Mouse (Mus musculus) embryonic facial prominence, embryonic 11.5 days (tissue): Measurements from ENCODE around the gene Cacnb4. TPM values are rescaled to one million over a fixed set of nuclear protein-coding genes. Genes with fewer than 3 reads are reported as not detected.
A peak's percentile ranks its signal among the peaks of the same experiment; 100 is the strongest.

Experiments used
- ATAC-seq: fragments of 200-750 bp; cut with Nextera tagmentation; replicated peaks from 2 replicates; pipeline ENCODE4 v1.8.0; 2017; ENCODE audit warnings: low read depth; ENCODE audit not compliant: insufficient number of reproducible peaks, low FRiP score, low TSS enrichment
- DNase-seq: peaks from one replicate; pipeline ENCODE4 v3.0.0-alpha.2; 2015; ENCODE audit warnings: low spot score
- H3K27ac ChIP-seq: fragments of 300-500 bp; sonication (generic); replicated peaks from 2 replicates; pipeline ENCODE4 v1.5.1; 2014; ENCODE audit warnings: mild to moderate bottlenecking, low read depth, low read length, control low read depth
- H3K27me3 ChIP-seq: fragments of 300-500 bp; sonication (generic); 2 replicates; pipeline ENCODE4 v1.6.1; 2014; ENCODE audit warnings: mild to moderate bottlenecking, low read length, moderate library complexity, mixed read lengths; ENCODE audit not compliant: control insufficient read depth, insufficient read depth
- H3K36me3 ChIP-seq: fragments of 300-500 bp; sonication (generic); replicated peaks from 2 replicates; pipeline ENCODE4 v1.6.1; 2014; ENCODE audit warnings: low read depth, mild to moderate bottlenecking, low read length, moderate library complexity, mixed read lengths; ENCODE audit not compliant: control insufficient read depth, insufficient read depth
- H3K4me1 ChIP-seq: fragments of 300-500 bp; sonication (generic); 2 replicates; pipeline ENCODE4 v1.6.1; 2014; ENCODE audit warnings: low read length, mixed read lengths; ENCODE audit not compliant: control insufficient read depth, insufficient read depth
- H3K4me2 ChIP-seq: fragments of 300-500 bp; sonication (generic); 2 replicates; pipeline ENCODE4 v1.6.1; 2014; ENCODE audit warnings: low read depth, mild to moderate bottlenecking, control low read depth, low read length, moderate library complexity
- H3K4me3 ChIP-seq: fragments of 300-500 bp; sonication (generic); 2 replicates; pipeline ENCODE4 v1.5.1; 2014; ENCODE audit warnings: low read depth, low read length, control low read depth
- H3K9ac ChIP-seq: fragments of 300-500 bp; sonication (generic); replicated peaks from 2 replicates; pipeline ENCODE4 v1.6.1; 2014; ENCODE audit warnings: mild to moderate bottlenecking, control low read depth, low read length
- H3K9me3 ChIP-seq: fragments of 300-500 bp; sonication (generic); replicated peaks from 2 replicates; pipeline ENCODE4 v1.6.1; 2016; ENCODE audit warnings: mild to moderate bottlenecking, low read length, inconsistent platforms, mixed read lengths; ENCODE audit not compliant: control insufficient read depth
- WGBS: fragments of 180-500 bp; shearing (Covaris S2); extraction: QIAGEN DNeasy Blood & Tissue Kit; methylation state at CpG from one replicate; pipeline ENCODE4 v1.1.7; 2014; 5-methylcytosine and 5-hydroxymethylcytosine counted together
- polyA plus RNA-seq: library from polyadenylated mRNA; unstranded; fragments of >200 nt; fragmentation: Nextera tagmentation; extraction: Ambion mirVana; gene quantifications from 2 replicates; pipeline ENCODE4 v1.2.1, GENCODE M21; 2014

Gene Cacnb4
- polyA plus RNA-seq, 1 experiment from 2014 or later, result 0.95 TPM

GRCm38 (mm10) chr2:52585384-52585783, 91.2 kb downstream of the Cacnb4 start:
- 85% methylated on average over 4 of the region's 4 CpGs for WGBS
- ATAC-seq, result no peak

DNA sequence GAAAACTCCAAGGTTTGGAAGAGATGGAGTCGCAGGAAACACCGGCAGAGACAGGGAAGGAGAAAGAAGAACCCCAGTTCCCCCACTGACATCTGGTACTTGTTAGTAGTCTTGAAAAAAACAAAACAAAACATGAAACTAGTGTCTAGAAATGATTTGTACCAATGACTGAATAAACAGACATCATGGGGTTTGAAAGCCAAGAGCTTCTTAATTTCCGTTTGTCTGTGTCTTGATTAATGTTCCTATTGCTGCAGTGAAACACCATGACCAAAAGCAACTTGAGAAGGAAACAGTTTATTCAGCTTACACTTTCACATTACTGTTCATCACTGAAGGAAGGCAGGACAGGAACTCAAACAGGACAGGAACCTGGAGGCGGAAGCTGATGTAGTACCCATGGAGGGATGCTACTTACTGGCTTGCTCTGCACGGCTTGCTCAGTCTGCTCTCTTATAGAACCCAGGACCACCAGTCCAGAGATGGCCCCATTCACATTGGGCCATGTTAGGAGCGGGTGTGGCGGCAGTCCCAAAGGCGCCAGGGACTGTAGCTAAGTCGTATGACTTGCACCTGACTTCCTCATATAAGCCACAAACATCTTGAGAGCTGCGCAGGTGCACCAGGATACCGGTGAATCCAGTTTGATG, 95.4 kb downstream of the Cacnb4 start:
- Histone ChIP-seq H3K4me3 (no peak overlapping the region), H3K9me3 (no peaks in the 10 kb centered on the region), H3K4me2 (no peak overlapping the region), H3K36me3 (no peaks in the 10 kb centered on the region), H3K4me1 (no peaks in the 10 kb centered on the region), H3K27me3 (no peaks in the 10 kb centered on the region), H3K9ac (no peak overlapping the region), H3K27ac (no peak overlapping the region)
- DNase-seq (peak; percentile 40), ATAC-seq (no peak)
- 79% methylated on average over 10 of the region's 11 CpGs for WGBS

More at GRCm38 (mm10) chr2:52585384-52585783, 91.2 kb downstream of the Cacnb4 start:
- Histone ChIP-seq H3K9ac (no peak overlapping the region), H3K4me3 (no peak overlapping the region), H3K36me3 (no peaks in the 10 kb centered on the region), H3K27ac (no peak overlapping the region), H3K4me1 (no peaks in the 10 kb centered on the region), H3K4me2 (no peak overlapping the region), H3K27me3 (no peaks in the 10 kb centered on the region), H3K9me3 (no peaks in the 10 kb centered on the region)
- DNase-seq, result no peak

- no peak overlapping the region for H3K4me3 ChIP-seq
- H3K27me3 ChIP-seq, result no peaks in the 10 kb centered on the region
- no peak overlapping the region for H3K4me2 ChIP-seq
- H3K9me3 ChIP-seq, result no peaks in the 10 kb centered on the region
- no peaks in the 10 kb centered on the region for H3K36me3 ChIP-seq
- H3K27ac ChIP-seq, result no peak overlapping the region
- no peak overlapping the region for H3K9ac ChIP-seq
- ATAC-seq, result no peak
- WGBS, result 65% methylated on average over 5 of the region's 5 CpGs
- no peak for DNase-seq
- H3K4me1 ChIP-seq, result no peaks in the 10 kb centered on the region
Measured at GRCm38 (mm10) chr2:52580697-52581096, 95.9 kb downstream of the Cacnb4 start.

GRCm38 (mm10) chr2:52578846-52579245, 97.8 kb downstream of the Cacnb4 start:
- no peak for ATAC-seq
- 56% methylated on average over 3 of the region's 3 CpGs for WGBS

DNA sequence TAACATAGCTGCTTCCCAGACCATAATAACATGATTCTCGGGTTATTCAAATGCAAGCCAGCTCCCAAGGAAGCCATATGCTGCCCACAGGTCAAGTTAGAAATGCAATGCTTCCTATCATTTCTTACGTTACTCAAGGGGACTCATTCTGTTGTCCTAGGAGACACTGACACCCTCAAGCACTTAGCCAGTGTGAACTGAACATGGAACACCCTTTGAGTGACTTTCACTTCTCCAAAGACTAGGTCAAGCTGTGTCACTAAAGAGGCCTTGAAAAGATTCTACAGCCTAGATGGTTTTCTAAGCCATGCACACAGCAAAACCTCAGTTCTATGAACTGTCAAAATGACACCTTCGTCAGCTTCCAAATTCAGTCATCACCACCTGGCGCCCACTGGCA, 98.9 kb downstream of the Cacnb4 start:
- no peak overlapping the region for H3K4me2 ChIP-seq

More at GRCm38 (mm10) chr2:52578846-52579245, 97.8 kb downstream of the Cacnb4 start:
- H3K4me3 ChIP-seq, result no peak overlapping the region
- no peak overlapping the region for H3K27ac ChIP-seq
- no peaks in the 10 kb centered on the region for H3K36me3 ChIP-seq
- DNase-seq, result no peak
- H3K4me2 ChIP-seq, result no peak overlapping the region
- no peaks in the 10 kb centered on the region for H3K9me3 ChIP-seq
- no peaks in the 10 kb centered on the region for H3K4me1 ChIP-seq
- H3K9ac ChIP-seq, result no peak overlapping the region
- H3K27me3 ChIP-seq, result no peaks in the 10 kb centered on the region

GRCm38 (mm10) chr2:52576546-52576945, 100.1 kb downstream of the Cacnb4 start:
- no peak overlapping the region for H3K27ac ChIP-seq
- H3K36me3 ChIP-seq, result no peaks in the 10 kb centered on the region
- H3K4me2 ChIP-seq, result no peak overlapping the region
- DNase-seq, result no peak
- WGBS, result 91% methylated on average over 2 of the region's 2 CpGs
- H3K9me3 ChIP-seq, result no peaks in the 10 kb centered on the region
- H3K4me3 ChIP-seq, result no peak overlapping the region
- no peak for ATAC-seq
- no peaks in the 10 kb centered on the region for H3K27me3 ChIP-seq
- H3K9ac ChIP-seq, result no peak overlapping the region
- H3K4me1 ChIP-seq, result no peaks in the 10 kb centered on the region

More for the DNA sequence above, 98.9 kb downstream of the Cacnb4 start:
- H3K4me3 ChIP-seq, result no peak overlapping the region
- no peak for ATAC-seq
- no peaks in the 10 kb centered on the region for H3K27me3 ChIP-seq
- H3K4me1 ChIP-seq, result no peaks in the 10 kb centered on the region
- no peaks in the 10 kb centered on the region for H3K36me3 ChIP-seq
- no peak overlapping the region for H3K27ac ChIP-seq
- no peaks in the 10 kb centered on the region for H3K9me3 ChIP-seq
- DNase-seq, result no peak
- H3K9ac ChIP-seq, result no peak overlapping the region
- 86% methylated on average over 4 of the region's 4 CpGs for WGBS

DNA sequence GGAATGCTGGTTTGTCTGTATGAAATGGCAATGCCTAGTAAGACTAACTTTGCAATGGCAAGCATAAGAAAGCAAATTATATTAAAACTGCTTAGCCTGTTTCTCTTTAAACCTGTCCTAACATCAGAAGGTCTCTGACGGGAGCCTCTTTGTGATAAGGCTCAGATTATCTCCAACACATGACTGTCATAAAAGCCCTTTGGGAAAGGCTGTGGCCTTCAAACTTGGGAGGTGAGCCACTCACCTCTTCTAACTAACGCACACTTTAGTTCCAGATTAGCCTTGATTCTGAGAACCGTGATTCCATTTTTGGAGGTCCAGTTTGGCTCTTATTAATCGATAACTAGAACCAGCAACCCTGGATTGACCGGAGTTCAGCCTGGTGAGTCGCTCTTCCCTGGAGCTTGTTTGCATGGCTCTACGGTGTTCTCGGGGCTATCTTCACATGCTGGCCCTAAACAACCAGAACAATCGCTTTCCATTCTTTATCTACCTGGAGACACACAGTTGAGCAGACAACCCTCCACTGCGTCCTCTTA, 100.9 kb downstream of the Cacnb4 start:
- no peaks in the 10 kb centered on the region for H3K9me3 ChIP-seq
- 93% methylated on average over 10 of the region's 10 CpGs for WGBS
- no peak for DNase-seq
- H3K4me3 ChIP-seq, result no peak overlapping the region
- no peaks in the 10 kb centered on the region for H3K27me3 ChIP-seq
- H3K4me2 ChIP-seq, result no peak overlapping the region
- H3K9ac ChIP-seq, result no peak overlapping the region
- H3K4me1 ChIP-seq, result no peaks in the 10 kb centered on the region
- no peaks in the 10 kb centered on the region for H3K36me3 ChIP-seq
- ATAC-seq, result no peak
- H3K27ac ChIP-seq, result no peak overlapping the region

- Histone ChIP-seq H3K36me3 (no peaks in the 10 kb centered on the region), H3K4me1 (no peaks in the 10 kb centered on the region), H3K4me3 (no peak overlapping the region), H3K27ac (no peak overlapping the region), H3K9me3 (no peaks in the 10 kb centered on the region), H3K4me2 (no peak overlapping the region), H3K27me3 (no peaks in the 10 kb centered on the region), H3K9ac (no peak overlapping the region)
- WGBS, result 75% methylated on average over 3 of the region's 3 CpGs
- ATAC-seq (no peak), DNase-seq (no peak)
Measured at GRCm38 (mm10) chr2:52574929-52575328, 101.7 kb downstream of the Cacnb4 start.
